Mouse (Mus musculus) urinary bladder, postnatal 14 days (tissue): ENCODE results near the gene Adipoq.
"Not testable (repeated sequence)": the region's sequence is repeated elsewhere in the genome, so short reads cannot be mapped to it uniquely, and the experiment has no call there.

Experiments
- DNase-seq: peaks from one replicate; pipeline ENCODE4 v3.0.0; 2021; ENCODE audit warnings: low spot score

Gene Adipoq

GRCm38 (mm10) chr16:23162116-23162515, 15.8 kb downstream of the Adipoq start:
- DNase-seq: no peak

DNA sequence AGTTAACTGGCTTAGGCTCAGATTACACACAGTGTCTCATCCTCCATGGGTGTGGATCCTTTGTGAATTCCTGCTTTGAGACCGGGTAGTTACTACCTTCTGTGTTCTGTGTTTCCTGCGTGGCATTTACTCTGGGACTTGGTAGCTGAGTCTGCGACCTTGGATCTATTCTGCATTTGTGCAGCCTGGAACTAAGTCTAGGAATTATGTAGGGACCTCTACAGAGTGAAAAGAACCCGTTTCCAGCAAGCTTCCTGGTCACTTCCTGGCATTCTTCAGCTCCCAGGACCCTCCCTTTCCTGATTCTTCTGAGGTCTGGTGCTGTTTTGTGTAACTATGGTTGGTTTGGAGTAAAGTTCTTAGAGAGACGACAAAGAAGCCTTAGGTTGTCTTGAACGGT, 18.1 kb downstream of the Adipoq start:
- no peak for DNase-seq

DNA sequence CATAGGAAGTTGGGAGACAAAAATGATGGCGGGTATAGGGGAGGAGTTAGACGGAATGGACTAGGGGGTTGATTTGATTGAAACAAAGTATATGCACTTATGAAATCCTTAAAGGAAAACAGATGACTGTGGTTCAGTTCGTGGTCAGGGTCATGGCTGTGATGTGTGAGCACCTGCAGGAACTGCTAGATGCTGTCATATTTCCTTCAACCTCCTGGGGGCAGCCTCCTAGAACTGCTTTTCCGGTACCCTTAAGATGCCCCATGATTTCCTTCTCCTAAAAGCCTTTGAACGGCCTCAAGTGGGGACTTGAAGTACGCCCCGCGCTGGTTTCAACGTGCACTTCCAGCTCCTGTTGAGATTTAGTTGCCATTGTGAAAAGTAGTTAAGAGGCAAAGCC, 19.1 kb downstream of the Adipoq start:
- no peak for DNase-seq

GRCm38 (mm10) chr16:23166646-23167045, 20.3 kb downstream of the Adipoq start:
- no peak for DNase-seq

GRCm38 (mm10) chr16:23167079-23167478, 20.7 kb downstream of the Adipoq start:
- DNase-seq: peak; percentile 16

GRCm38 (mm10) chr16:23170813-23171212, 24.5 kb downstream of the Adipoq start:
- DNase-seq: no peak

DNA sequence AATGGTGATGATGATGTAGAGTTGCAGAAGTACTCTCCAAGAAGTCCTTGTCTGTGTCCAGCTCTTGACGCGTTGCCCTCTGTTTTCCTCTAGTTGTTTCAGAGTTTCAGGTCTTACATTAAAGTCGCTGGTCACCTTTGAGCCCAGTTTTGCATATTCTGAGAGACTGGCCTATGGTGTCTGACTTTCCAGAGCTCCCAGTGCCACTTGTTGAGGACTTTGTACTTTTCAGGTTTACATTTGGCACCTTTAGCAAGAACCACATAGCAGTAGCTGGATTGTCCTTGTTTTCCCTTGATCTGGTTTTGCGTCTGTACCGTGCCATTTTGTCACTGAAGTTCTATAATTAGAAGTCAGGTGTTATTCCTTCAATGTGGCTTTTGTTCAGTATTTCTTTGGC, 27.6 kb downstream of the Adipoq start:
- no peak for DNase-seq

DNA sequence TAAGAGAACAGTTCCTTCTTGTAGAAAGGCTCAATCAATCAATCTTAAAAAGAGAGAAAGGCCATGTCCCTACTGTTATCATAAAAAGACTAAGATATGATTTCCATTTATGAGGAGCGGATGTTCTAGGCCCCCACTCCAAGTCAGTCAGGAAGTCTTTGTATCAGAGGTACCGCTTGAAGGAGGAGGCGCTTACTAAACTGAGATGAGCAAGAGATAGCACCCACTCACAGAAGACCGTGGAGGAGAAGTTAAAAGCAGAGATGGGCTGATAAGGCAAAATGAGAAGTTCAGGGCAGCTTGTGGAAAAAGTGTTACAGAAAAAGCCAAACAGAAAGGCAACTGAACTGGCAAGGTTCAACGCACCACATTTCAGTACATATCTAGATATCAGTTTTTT, 28.5 kb downstream of the Adipoq start:
- no peak for DNase-seq

DNA sequence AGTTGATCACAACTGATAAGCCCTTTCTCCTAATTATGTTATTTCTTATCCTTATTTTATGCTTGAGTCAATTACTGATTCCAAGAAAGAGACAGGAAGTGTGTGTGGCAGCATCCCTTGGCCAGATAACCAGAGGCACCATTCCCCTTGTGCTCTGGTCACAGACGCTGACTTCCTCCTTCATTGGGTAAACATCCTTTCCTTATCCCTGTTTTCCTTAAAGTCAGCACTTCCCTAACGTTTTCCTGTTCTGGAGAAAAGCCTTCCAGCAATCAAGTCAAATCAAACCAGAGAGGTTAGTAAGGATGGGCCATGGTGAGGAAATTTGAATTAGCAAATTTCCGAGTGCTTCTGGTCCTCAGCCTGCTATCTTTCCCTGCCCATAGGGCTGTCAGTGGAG, 29.6 kb downstream of the Adipoq start:
- no peak for DNase-seq

DNA sequence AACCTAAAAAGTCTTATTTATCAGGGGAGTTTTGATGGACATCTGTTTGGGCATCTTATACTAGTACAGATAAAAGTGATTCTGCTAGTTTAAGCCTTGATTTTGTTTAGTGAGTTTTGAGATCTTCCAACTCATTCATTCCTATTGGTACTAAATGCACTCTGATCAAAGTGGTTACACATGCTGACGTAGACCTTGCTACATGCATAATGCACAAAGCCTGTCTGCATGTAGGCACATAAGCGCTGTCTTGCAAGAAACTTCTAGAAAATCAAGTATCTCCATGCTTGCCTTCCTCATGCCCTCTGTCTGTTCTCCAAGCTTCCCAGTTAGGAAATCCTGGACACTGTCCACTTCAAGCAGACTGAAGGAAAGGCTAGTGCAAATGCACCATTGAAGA, 31.5 kb downstream of the Adipoq start:
- no peak for DNase-seq

DNA sequence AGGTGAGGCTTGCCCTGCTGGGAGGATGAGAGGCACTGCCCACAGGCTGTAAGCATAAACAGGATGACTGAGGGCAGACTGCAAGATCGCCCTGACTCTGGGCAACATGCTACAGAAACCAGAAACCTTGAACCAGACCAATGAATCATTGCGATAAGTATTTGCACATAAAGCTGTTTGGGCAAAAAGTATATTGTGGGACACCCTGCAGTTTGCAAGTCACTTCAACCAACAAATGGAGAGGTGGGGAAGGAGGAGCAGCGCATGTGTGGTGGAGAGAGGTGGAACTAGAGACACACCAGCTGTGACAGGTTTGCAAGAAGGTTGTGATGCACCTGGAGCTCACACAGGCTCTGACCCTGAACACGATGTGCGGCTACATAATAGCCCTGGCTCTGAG, 32.5 kb downstream of the Adipoq start:
- DNase-seq: no peak

DNA sequence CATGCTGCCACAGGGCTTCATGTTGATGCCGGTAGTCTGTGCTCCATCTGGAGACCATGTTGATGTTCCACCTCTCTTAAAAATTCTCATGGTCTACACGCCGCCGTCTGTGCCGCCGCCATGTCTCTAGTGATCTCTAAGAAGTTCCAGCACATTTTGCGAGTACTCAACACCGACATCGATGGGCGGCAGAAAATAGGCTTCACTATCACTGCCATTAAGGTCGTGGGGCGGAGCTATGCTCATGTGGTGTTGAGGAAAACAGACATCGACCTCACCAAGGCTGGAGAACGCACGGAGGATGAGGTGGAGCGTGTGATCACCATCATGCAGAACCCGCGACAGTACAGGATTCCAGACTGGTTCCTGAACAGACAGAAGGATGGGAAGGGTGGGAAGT, 33.1 kb downstream of the Adipoq start:
- DNase-seq: not testable (repeated sequence)

- no peak for DNase-seq
Observed at GRCm38 (mm10) chr16:23181054-23181453, 34.7 kb downstream of the Adipoq start.

GRCm38 (mm10) chr16:23181487-23181886, 35.2 kb downstream of the Adipoq start:
- no peak for DNase-seq

GRCm38 (mm10) chr16:23181942-23182597, 35.7 kb downstream of the Adipoq start:
- DNase-seq: no peak

DNA sequence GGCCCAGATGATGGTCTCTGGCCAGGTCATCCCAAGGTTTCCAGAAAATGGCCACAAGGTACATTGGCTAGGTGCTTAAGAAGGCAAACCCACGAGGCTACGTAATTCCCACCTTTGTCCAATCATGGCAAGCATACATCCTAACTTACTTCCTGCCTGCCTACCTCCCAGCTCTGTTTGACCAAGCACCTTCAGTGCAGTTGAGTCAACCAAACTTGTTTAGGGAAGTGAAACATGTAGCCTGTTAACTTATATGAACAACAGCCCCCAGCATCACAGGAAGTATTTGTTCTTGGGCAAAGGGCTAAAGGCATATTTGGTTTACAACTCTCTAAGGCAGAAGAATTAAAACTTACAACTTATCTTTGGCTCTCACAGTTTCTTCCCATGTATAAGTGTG, 39.5 kb downstream of the Adipoq start:
- no peak for DNase-seq

DNA sequence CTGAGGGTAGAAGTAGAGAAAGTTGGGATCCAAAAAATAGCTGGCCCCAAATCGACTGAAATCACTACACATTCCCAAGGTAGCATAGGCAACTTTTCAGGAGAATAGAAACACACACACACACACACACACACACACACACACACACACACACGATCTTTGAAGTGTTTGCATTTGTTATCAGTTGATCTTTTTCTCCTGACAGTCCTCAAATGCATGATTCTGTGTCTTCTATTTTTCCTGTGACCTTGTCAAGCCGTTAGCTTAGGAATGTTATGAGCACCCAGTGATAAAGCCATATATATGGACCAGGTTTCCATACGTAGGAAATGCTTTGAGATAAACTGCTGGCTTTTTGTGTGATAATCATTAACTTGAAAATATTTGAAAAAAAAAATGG, 40.1 kb downstream of the Adipoq start:
- DNase-seq: no peak

GRCm38 (mm10) chr16:23187983-23188382, 41.6 kb downstream of the Adipoq start:
- no peak for DNase-seq

GRCm38 (mm10) chr16:23189612-23190011, 43.3 kb downstream of the Adipoq start:
- no peak for DNase-seq

DNA sequence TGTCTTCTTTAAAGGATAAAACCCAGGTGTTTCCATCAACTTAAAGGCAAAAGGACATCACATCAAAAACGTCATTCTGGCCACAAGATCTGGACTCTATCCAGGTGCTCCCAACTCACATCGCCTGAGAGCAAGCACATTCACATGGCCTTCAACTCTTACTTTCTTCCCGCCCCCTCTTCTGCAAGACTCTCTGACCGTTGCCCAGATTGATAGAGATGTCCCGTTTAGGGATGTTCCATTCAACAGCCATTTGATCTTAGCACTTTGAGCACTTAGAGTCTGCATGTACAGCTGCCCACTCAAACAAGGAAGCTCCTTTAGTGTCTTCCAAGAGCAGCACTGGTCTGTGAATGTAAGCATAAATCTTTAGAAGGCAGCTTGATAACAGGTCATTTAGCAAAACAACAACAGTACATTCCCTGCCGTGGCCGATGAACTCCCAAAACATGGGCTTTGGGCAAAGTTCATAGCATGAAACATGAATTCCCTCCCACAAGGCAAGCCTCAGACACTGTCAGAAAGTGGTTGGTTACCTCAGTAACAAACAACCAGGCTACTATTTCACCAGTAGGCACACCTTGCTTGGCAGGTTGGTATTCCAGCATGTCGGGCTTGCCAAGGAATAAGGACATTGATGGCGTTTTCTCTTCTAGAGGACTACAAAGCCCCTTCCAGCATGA, 45.4 kb downstream of the Adipoq start:
- no peak for DNase-seq

DNA sequence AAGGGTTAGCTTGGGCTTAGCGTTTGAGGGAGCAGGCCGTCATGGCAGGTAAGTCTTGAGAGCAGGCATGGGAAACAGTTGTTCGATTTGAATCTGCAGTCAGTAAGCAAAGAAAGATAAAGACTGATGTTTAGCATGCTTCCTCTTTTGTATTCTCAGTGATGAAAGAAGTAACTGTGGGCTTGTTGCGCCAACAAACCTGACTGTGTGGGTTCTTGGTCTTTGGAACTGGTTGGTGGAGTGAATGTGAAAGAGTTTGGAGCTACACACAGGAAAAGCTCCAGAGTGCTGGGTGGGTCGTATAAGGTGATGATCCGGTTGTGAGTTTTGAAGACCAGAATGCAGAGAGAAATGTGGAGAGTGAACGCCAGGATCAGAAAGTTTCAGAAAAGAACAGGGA, 49.3 kb downstream of the Adipoq start:
- DNase-seq: no peak

- DNase-seq: no peak
Observed at GRCm38 (mm10) chr16:23196296-23196695, 50.0 kb downstream of the Adipoq start.

DNA sequence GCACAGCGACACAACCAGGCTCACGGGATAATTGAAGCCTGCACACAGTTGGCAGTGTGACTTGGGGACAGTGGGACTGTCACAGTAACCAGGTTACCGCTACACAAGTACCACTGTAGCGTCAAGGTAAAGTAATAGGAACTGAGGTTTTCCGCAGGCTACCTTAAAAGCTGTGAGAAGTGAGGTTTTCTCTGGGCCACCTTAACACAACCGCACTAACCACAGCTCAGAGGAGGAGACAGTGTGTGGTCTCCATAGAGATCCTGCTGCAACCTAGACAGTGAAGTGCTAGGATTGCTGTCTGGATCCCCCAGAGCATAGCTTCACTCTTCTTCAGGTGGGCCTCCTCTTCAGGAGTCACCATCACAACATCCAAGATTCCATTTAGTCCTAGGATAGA, 50.5 kb downstream of the Adipoq start:
- no peak for DNase-seq

- no peak for DNase-seq
Observed at GRCm38 (mm10) chr16:23201498-23201897, 55.2 kb downstream of the Adipoq start.
